Mouse (Mus musculus): ENCODE data around the gene Catsperg2.
"Not testable (repeated sequence)": the region's sequence is repeated elsewhere in the genome, so short reads cannot be mapped to it uniquely, and the experiment has no call there.

The Catsperg2 gene

DNA sequence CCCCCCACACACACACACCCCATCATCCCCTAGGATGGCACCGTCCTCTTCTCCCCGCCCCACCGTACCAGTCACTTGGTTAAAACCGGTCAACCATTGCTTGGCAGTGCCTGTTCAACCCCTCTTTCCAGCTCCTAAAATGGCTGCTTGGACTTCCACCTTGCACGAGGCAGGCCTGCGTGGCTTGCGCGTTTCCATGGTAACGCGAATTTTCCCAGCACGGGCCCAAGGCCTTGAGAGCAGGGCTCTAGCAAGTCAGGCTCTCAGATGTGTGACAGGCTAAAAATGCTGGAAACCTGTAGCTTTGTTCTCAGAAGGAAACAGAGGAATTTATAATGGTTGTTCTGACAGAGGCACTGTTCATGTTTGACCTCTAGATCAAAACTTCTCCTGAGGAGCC lies at the start of gene Catsperg2:
Gene Catsperg2, minus strand, starts transcription at position 173 of the 400 bp plus-strand sequence.
- in situ Hi-C loops (cut with MboI): not testable (repeated sequence)

DNA sequence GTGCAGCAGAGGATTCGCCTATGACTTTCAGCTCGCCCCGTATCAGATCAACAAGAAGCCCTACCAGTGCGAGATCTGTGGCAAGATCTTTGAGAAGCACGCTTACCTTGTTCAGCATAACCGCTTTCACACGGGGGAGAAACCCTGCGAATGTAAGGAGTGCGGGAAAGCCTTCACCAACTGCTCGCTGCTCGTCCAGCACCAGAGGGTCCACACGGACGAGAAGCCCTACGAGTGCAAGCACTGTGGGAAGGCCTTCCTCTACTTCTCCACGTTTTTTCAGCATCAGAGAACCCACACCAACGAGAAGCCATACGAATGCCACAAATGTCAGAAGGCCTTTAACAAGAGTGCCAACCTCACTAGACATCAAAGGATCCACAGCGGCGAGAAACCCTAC lies 49.7 kb upstream of the Catsperg2 start:
- in situ Hi-C loops (cut with MboI): no loop called here

DNA sequence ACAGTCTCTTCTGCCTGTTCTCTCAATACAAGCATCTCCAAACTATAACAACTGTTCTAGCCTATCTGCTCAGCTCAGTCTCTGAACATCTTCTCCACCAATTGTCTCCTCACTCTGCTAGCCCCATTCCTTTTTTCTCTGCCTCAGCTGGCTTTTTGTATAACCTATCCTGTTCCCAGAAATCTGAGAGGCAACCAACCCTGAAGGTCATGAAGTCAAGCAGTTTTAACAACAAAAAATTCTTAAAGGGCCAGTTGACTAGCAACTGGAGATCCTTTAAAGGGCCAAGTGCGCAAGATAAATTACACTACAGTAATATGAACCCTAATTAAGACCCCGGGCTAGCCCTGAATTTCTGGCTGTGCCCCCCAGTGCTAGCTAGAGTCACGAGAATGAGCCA lies 47.5 kb upstream of the Catsperg2 start:
- in situ Hi-C loops (cut with MboI): loop anchor here (25.0 kb wide), 1 partner anchor 1438 kb away; no protein-coding TSS in a partner anchor

DNA sequence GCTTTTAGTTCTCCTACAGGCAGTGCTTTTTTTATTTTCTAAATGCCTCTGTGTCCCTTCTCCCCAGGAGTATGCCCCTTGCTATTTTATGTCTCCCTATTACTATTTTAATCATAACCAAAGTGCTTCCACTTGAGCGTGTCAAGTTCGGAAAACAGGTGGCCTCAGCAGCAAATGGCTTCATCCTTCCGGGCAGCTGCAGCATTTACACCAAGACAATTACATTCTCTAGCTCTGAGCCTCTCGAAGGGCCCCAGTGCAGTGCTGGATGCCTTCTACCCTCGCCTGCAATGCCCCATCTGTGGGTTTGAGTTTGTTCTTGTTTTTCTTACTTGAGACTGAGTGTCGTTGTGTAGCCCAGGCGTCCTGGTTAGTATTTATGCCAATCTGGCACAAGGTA lies 46.7 kb upstream of the Catsperg2 start:
- in situ Hi-C loops (cut with MboI): loop anchor here (25.0 kb wide), 1 partner anchor 1439 kb away; no protein-coding TSS in a partner anchor

DNA sequence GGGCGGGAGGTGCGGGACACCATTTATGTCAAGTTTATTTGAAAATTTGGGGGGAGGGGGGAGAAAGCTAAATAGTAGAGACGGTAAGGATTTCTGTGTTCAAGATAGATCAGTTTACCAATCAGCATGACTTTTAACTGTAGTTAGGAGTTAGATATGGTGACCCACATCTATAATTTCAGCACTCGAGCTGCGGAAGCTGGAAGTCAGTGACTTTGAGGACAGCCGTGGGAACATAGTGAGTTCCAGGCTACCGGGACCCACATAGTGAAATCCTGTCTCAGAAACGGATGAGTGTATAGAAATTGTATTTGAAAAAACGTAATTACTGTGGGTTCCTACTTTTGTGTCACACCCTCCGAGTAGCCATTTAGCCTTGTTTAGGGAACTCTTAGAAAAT lies 42.1 kb upstream of the Catsperg2 start:
- in situ Hi-C loops (cut with MboI): loop anchor here (25.0 kb wide), 1 partner anchor 1443 kb away; no protein-coding TSS in a partner anchor

DNA sequence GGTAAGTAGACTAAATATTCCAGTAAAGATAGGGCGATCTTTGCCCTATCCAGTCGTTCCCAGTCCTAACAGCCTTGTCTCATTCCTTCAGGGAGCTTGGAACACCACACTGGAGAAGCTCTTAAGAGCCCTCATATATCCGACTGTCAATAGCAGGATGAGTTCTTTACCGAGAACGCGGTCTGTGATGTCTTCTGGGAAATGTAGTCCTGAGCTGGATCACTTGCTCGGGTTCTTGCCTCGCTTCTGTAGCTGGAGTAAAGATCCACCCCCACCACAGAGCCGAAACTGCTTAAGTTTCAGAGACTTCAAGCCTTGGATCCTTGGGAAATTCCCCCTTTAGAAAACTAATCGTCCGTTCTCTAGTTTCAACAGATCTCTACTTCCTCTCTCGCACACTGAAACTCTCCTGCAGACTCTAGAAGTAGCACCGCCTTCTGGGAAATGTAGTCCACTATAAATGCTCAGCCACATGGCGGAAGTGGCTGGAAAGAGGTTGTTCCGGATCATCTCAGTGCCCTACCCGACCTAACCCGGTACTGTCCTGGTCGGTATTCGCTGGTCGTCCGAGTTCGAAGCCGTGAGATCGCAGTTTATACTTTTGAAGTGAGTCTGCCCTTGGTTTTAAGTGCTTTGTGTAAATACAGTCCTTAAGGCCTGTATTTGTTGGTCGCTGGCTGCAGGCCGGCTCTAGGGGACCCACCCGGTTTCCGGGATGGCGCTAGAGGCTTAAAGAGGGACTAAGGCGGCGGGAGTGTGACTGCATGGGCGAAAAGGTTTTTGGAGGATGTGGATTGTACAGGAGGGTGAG lies 41.5 kb upstream of the Catsperg2 start, which contains the start of gene Zfp84:
Gene Zfp84, plus strand, starts transcription at position 463 of the 811 bp plus-strand sequence.
- in situ Hi-C loops (cut with MboI): loop anchor here (25.0 kb wide), 1 partner anchor 1444 kb away; no protein-coding TSS in a partner anchor

DNA sequence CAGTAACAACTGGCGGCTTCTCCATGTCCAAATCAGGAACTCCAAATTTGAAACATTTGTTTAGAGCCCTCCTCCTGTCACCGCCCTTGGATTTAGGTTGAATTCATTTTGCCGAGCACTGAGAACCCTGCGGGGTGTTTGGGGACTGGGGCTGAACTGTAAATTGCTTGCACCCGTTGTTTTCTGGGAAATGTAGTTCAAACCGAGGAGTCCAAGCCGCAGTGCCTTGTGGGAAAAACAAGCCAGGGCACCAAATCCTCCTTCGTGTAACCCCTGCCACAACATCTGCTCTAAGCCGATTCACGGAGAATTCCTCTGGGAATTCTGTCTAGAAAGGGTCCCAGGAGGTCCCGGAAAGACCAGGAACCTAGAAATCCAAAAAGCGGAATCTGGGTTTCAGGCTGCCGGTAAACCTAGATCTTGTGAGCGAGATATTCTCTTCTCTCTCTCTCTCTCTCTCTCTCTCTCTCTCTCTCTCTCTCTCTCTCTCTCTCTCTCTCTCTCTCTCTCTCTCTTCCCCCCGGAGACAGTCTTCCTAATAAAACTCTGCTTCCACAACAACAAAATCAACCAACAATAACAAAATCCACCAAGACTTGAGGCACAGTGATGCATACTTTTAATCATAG lies 40.3 kb upstream of the Catsperg2 start:
- in situ Hi-C loops (cut with MboI): loop anchor here (25.0 kb wide), 1 partner anchor 1445 kb away; no protein-coding TSS in a partner anchor

DNA sequence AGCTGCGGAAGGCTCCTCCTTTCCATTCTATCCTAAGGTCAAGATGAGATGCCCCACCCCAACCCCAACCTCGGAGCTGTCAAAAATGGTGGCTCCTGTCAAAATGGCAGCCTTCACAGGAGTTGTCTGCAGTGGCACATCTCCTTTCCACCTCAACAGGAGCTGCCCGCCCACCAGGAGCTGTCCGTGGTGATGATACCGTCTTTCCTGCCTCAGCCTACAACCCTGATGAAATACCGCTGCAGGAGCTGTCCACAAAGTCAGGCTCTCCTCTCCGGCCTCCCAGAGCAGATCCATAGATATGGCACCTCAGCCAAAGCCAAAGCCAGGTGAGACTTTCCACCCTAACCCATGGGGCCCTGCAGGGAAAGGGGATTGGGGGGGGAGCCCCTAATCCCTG lies 37.9 kb upstream of the Catsperg2 start:
- in situ Hi-C loops (cut with MboI): loop anchor here (25.0 kb wide), 1 partner anchor 1448 kb away; no protein-coding TSS in a partner anchor

DNA sequence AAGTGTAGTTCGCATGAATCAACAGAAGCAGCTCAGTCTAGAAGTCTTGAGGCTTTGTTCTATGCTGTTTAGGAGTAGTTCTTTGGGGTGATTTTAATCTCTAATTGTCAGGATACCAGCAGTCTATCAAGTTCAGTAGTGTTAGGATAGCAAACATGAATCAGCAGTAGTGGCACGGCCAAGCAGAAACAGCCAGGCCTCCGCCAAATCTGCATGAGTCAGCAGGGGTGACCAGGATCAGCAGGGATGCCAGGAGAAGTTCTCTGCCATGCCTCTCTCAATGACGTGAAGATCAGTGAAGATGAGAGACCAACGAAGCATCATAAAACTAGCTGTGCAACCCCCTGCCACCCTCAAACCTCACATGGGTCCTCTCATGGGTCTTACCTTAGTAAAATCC lies 33.6 kb upstream of the Catsperg2 start:
- in situ Hi-C loops (cut with MboI): loop anchor here (25.0 kb wide), 1 partner anchor 1452 kb away; no protein-coding TSS in a partner anchor

DNA sequence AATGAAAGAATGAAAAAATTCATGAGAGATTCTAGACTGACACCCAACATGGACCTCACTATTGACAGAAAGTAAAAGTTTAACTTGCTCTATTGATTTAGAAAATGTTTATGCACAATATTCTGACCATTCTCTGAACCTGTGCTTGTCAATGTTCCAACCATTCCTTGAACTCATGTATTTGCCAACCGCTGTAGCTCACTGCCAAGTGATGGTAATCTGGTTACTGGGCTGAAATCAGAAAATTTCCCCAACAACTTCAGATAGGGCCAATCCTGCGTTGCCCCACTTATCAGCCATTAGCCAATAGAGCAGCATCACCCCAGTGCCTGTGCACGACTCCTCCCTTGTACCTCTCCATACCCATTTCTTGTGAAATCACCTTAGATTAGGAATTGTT lies 15.4 kb upstream of the Catsperg2 start:
- in situ Hi-C loops (cut with MboI): no loop called here

DNA sequence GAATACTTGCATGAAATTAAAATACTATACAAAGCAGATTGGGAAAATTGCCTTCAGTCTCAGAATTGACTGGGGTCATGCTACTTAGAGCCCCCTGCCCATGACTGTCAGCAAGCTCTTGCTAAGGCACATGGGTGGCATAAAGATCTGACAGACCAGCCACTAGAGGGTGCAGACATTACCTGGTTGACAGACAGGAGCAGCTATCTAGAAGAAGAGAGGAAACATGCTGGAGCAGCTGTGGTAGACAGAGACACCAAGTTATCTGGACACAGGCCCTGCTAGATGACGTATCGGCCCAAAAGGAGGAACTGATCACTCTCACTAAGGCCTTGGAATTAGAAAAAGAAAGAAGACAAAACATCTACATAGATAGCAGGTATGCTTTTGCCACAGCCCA lies 1.2 kb upstream of the Catsperg2 start:
- in situ Hi-C loops (cut with MboI): no loop called here

DNA sequence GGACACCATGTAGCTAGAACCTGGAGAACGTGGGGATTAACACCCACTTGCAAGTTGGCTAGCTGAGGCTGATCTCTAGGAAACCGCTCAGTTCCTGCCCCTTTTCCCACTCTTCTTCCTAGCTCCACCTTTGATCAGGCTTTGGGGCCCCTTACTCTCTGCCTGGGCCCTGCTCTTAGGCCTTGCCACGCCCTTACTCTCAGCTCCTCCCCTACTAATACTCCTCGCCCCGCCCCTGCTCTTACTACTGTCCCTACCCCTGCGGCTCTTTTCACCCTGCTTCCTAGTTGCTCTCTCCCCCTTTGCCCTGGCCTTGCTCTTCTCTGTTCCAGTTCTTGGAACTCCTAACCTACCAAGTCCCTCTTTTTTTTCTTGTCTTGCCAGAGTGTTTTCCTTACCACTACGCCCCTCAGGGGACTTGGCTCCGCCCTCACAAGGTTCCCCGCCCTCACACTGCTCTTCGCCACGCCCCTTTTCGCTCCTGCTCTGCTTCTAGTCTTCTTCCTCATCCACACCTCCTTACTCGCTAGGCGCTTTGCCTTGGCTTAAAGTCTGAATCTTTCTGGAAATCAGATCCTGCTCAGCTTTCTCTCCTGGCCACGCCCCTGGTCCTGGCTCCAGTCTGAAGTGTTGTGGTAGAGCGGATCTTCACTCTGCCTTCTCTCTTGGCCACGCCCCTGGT lies 1.2 kb downstream of the Catsperg2 start:
- in situ Hi-C loops (cut with MboI): not testable (repeated sequence)

DNA sequence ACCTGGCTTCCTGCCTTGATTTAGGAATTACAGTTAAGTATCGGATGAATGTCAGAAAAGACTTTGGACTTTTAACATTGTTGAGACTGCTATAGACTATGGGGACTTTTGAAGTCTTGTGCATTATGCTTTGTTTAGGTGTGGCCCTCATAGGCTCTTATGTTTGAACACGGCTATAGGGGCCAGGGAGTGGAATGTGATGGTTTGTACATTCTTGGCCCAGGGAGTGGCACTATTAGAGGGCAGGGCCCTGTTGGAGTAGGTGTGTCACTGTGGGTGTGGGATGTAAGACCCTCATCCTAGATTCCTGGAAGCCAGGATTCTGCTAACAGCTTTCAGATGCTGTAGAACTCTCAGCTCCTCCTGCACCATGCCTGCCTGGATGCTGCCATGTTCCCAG lies 17.9 kb downstream of the Catsperg2 start:
- in situ Hi-C loops (cut with MboI): not testable (repeated sequence)

DNA sequence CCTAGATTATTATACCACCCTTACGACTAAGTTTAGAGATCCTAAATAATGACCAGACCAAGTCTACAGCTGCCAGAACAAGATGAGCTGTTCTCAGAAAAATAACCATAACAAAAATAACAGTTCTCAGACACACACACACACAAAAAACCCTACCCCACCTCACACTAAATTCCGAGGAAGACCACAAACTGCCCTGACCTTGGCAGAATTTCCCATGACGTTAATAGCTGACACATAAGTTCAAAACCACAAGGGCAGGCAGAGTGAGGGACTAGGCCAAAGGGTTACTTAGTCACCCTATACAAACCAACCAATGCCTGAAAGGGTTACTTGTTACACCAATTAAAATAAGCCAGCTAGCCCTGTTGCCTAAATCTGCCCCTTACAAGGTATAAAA lies 31.6 kb downstream of the Catsperg2 start:
- in situ Hi-C loops (cut with MboI): not testable (repeated sequence)

DNA sequence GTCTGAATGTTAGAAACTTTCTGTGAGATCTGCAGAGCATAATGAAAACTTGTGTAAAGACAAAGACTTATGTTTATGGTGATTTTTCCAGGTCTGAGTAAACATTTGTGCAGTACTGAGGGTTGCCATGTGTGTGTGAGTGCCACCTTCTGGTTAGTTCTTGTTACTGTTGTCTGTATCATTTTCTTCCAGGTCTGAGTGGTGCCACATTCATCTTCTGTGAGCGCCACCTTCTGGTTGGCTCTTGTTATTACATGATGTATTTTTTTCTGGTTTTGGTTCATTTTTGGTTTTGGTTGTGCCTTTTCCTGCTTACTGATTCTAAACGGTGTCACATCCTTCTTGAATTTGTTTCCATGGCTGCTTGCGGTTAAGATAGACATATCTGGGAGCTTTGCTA lies 45.0 kb downstream of the Catsperg2 start:
- in situ Hi-C loops (cut with MboI): no loop called here

Data from mature B cell (primary cell).